Mouse (Mus musculus) thymus, adult 2 months (tissue): ENCODE results near the gene Tmco1.

Source experiments
- CTCF ChIP-seq: fragments of 200-500 bp; IDR thresholded peaks from 2 replicates; pipeline ENCODE4 v1.5.1; 2012; ENCODE audit warnings: mild to moderate bottlenecking, control low read depth, low read length, moderate library complexity, borderline replicate concordance; ENCODE audit not compliant: control insufficient read depth, poor library complexity, insufficient read depth; ENCODE audit errors: extremely low read depth
- POLR2A ChIP-seq: fragments of 200-500 bp; IDR thresholded peaks from 2 replicates; pipeline ENCODE4 v1.6.1; 2012; ENCODE audit warnings: mild to moderate bottlenecking, low read length, control low read depth, moderate library complexity; ENCODE audit not compliant: control insufficient read depth, poor library complexity, insufficient read depth; ENCODE audit errors: extremely low read depth

- TF ChIP-seq CTCF (no peak), POLR2A (no peak)
Observed at GRCm38 (mm10) chr1:167285356-167285755, 22.8 kb upstream of the Tmco1 start.
